ENCODE assay signal across 8 mouse cellular contexts in the genomic region with DNA sequence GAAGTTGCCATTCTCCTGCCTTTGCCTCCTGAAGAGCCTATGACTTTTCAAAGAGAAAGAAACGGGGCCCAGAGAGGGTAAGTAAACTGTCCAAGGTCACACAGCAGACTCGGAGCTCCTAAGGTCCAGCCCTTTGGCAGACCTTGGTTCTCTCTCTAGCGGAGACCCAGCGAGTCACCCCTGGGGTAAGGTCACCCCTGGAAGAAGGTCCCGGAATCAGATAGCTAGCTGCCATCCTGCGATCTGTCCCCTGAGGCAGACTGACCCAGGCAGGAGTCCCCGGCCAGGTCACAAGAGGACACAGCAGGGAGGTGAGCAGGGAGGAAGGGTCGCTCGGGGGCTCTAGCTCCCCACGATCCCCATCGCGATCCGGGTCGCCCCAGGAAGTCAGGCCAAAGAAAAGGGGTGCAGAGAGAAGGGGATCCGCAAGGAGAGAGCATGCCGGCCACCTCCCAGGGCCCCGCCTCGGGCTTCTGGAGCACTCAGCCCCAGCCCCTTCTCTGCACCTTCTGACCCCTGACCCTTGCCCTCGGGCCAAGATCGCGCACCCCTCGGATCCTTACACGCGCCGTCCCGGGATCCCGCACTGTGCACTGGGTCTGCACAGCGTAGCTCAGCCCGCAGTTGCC. TPM values are rescaled to one million over a fixed set of nuclear protein-coding genes. Genes with fewer than 3 reads are reported as not detected.
DNase-seq lines count a peak whose midpoint lies in the region; ATAC-seq and TF ChIP-seq lines count a peak whose summit lies in the region.

No protein-coding gene starts in this region.

- no peaks in the 10 kb centered on the region for H3K27me3 ChIP-seq in lung, postnatal 0 days (replicated peaks; ENCODE audit: insufficient read depth, low read length)
- peaks cover 6% of the 10 kb centered on the region; the same call in 1 of the 2 replicates for H3K27me3 ChIP-seq in forebrain, embryonic 10.5 days (ENCODE audit: poor library complexity, severe bottlenecking)
- no peaks in the 10 kb centered on the region for H3K27me3 ChIP-seq in limb, embryonic 13.5 days

- no peaks in the 10 kb centered on the region; the same call in 1 of the 2 replicates for H3K36me3 ChIP-seq in lung, postnatal 0 days (ENCODE audit: insufficient read depth, low read length)
- H3K36me3 ChIP-seq in forebrain, embryonic 10.5 days (replicated peaks): peaks cover 20% of the 10 kb centered on the region
- peaks cover 21% of the 10 kb centered on the region for H3K36me3 ChIP-seq in limb, embryonic 13.5 days

- H3K4me3 ChIP-seq in lung, postnatal 0 days (ENCODE audit: low read depth, low read length): peak overlapping the region; percentile 69
- H3K4me3 ChIP-seq in forebrain, embryonic 10.5 days: peak overlapping the region; percentile 81
- H3K4me3 ChIP-seq in limb, embryonic 13.5 days: peak overlapping the region; percentile 83
- peak overlapping the region; percentile 58 for H3K4me3 ChIP-seq in olfactory bulb, adult 2 months (ENCODE audit: insufficient read depth, low read depth, low read length)

- no peak for TF ChIP-seq EP300 in lung, postnatal 0 days (IDR thresholded peaks at IDR 0.05)

- no peak for TF ChIP-seq CTCF in lung, postnatal 0 days (IDR thresholded peaks at IDR 0.05)
- no peak for TF ChIP-seq CTCF in olfactory bulb, adult 2 months (IDR thresholded peaks at IDR 0.05; ENCODE audit: insufficient read depth, low read depth, low read length)

- DNase-seq in lung, postnatal 0 days (ENCODE audit: low spot score): no peak
- DNase-seq in lung, postnatal 25 days (ENCODE audit: low spot score): no peak
- peak; percentile 31 for DNase-seq in forebrain, embryonic 10.5 days (ENCODE audit: extremely low spot score, low spot score)
- DNase-seq in c-Kit-positive CD71-positive TER-119-positive erythroid progenitor cells, embryonic 14.5 days (ENCODE audit: low spot score): no peak
- no peak for DNase-seq in kidney, postnatal 4 days
- DNase-seq in layer of hippocampus, postnatal 14 days (ENCODE audit: low spot score in 2 of 2): no peak

- peaks cover 11% of the 10 kb centered on the region; the same call in 1 of the 2 replicates for H3K4me1 ChIP-seq in lung, postnatal 0 days (ENCODE audit: insufficient read depth, low read depth, low read length)
- H3K4me1 ChIP-seq in forebrain, embryonic 10.5 days: peaks cover 44% of the 10 kb centered on the region
- H3K4me1 ChIP-seq in limb, embryonic 13.5 days: peaks cover 29% of the 10 kb centered on the region
- H3K4me1 ChIP-seq in olfactory bulb, adult 2 months (ENCODE audit: control insufficient read depth, insufficient read depth, low read length): peaks cover 17% of the 10 kb centered on the region

- WGBS in lung, postnatal 0 days: 2% methylated on average over 29 of the region's 29 CpGs
- WGBS in forebrain, embryonic 10.5 days: 2% methylated on average over 28 of the region's 29 CpGs
- WGBS in limb, embryonic 13.5 days: 2% methylated on average over 29 of the region's 29 CpGs
- under 1% methylated on average over 29 of the region's 29 CpGs for WGBS in olfactory bulb, adult 2 months

- H3K9ac ChIP-seq in lung, postnatal 0 days (replicated peaks; ENCODE audit: low read depth): peak overlapping the region; percentile 54
- H3K9ac ChIP-seq in limb, embryonic 13.5 days: peak overlapping the region; percentile 89

- TF ChIP-seq POLR2A in olfactory bulb, adult 2 months (IDR thresholded peaks at IDR 0.05; ENCODE audit: insufficient read depth, low read depth, low read length): no peak

- no peaks in the 10 kb centered on the region for H3K9me3 ChIP-seq in lung, postnatal 0 days (ENCODE audit: low read length)
- 0 out of 2 replicates have a peak, but pooled peaks cover 3% of the 10 kb centered on the region for H3K9me3 ChIP-seq in forebrain, embryonic 10.5 days
- H3K9me3 ChIP-seq in limb, embryonic 13.5 days: no peaks in the 10 kb centered on the region

- H3K4me2 ChIP-seq in lung, postnatal 0 days (replicated peaks; ENCODE audit: low read depth, low read length): peak overlapping the region; percentile 97
- peak overlapping the region; percentile 97 for H3K4me2 ChIP-seq in limb, embryonic 13.5 days (replicated peaks)

- ATAC-seq in lung, postnatal 0 days: no peak
- ATAC-seq in limb, embryonic 13.5 days (ENCODE audit: low FRiP score, low read depth): no peak

- peak overlapping the region; percentile 77 for H3K27ac ChIP-seq in lung, postnatal 0 days (ENCODE audit: low read length)
- peak overlapping the region; percentile 89 for H3K27ac ChIP-seq in forebrain, embryonic 10.5 days
- H3K27ac ChIP-seq in limb, embryonic 13.5 days: peak overlapping the region; percentile 61; the same call in 1 of the 2 replicates
- peak overlapping the region; percentile 32; the same call in 1 of the 2 replicates for H3K27ac ChIP-seq in olfactory bulb, adult 2 months (ENCODE audit: insufficient read depth, low read depth, low read length)

RNA-seq across cellular contexts. Expression of a gene that starts 0.4 kb away (rescaled TPM):
- 17.5 and 19.7 TPM in 2 replicates for polyA plus RNA-seq in lung, postnatal 0 days (2015; fragmentation: Nextera tagmentation; extraction: Ambion mirVana)
- 10.7 and 11.7 TPM in 2 replicates for polyA plus RNA-seq in forebrain, embryonic 10.5 days (2016; fragmentation: Nextera tagmentation; extraction: Ambion mirVana)
- polyA plus RNA-seq in limb, embryonic 13.5 days (2015; fragmentation: Nextera tagmentation; extraction: Ambion mirVana): 23.7 and 24.0 TPM in 2 replicates
- polyA plus RNA-seq in olfactory bulb, adult 2 months (2012; ENCODE audit: insufficient read depth, insufficient read length, low replicate concordance, missing spikeins): not detected in 2 replicates
- total RNA-seq in layer of hippocampus, postnatal 14 days (2021): 10 to 100 TPM; 44.1 to 45.2 TPM

RNA-seq across cellular contexts. Expression of a gene that starts 0.8 kb away (rescaled TPM):
- 1.7 and 2.0 TPM in 2 replicates for polyA plus RNA-seq in lung, postnatal 0 days (2015; fragmentation: Nextera tagmentation; extraction: Ambion mirVana)
- 0.37 and 0.84 TPM in 2 replicates for polyA plus RNA-seq in forebrain, embryonic 10.5 days (2016; fragmentation: Nextera tagmentation; extraction: Ambion mirVana)
- 0.68 and 0.69 TPM in 2 replicates for polyA plus RNA-seq in limb, embryonic 13.5 days (2015; fragmentation: Nextera tagmentation; extraction: Ambion mirVana)
- polyA plus RNA-seq in olfactory bulb, adult 2 months (2012; ENCODE audit: insufficient read depth, insufficient read length, low replicate concordance, missing spikeins): not detected in 2 replicates
- 1 to 10 TPM in 1 of 2 experiments, under 1 TPM in 1; 0.52 to 2.4 TPM for total RNA-seq in layer of hippocampus, postnatal 14 days (2021)

RNA-seq across cellular contexts. Expression of a gene that starts 24.3 kb away (rescaled TPM):
- 9.9 and 10.0 TPM in 2 replicates for polyA plus RNA-seq in lung, postnatal 0 days (2015; fragmentation: Nextera tagmentation; extraction: Ambion mirVana)
- 16.5 and 17.8 TPM in 2 replicates for polyA plus RNA-seq in forebrain, embryonic 10.5 days (2016; fragmentation: Nextera tagmentation; extraction: Ambion mirVana)
- 15.6 and 17.9 TPM in 2 replicates for polyA plus RNA-seq in limb, embryonic 13.5 days (2015; fragmentation: Nextera tagmentation; extraction: Ambion mirVana)
- polyA plus RNA-seq in olfactory bulb, adult 2 months (2012; ENCODE audit: insufficient read depth, insufficient read length, low replicate concordance, missing spikeins): not detected in 2 replicates
- 10 to 100 TPM; 24.8 to 26.8 TPM for total RNA-seq in layer of hippocampus, postnatal 14 days (2021)

RNA-seq across cellular contexts. Expression of a gene that starts 24.5 kb away (rescaled TPM):
- 24.9 and 25.4 TPM in 2 replicates for polyA plus RNA-seq in lung, postnatal 0 days (2015; fragmentation: Nextera tagmentation; extraction: Ambion mirVana)
- polyA plus RNA-seq in forebrain, embryonic 10.5 days (2016; fragmentation: Nextera tagmentation; extraction: Ambion mirVana): 63.3 and 64.1 TPM in 2 replicates
- polyA plus RNA-seq in limb, embryonic 13.5 days (2015; fragmentation: Nextera tagmentation; extraction: Ambion mirVana): 46.5 and 47.2 TPM in 2 replicates
- polyA plus RNA-seq in olfactory bulb, adult 2 months (2012; ENCODE audit: insufficient read depth, insufficient read length, low replicate concordance, missing spikeins): not detected in 2 replicates
- 10 to 100 TPM; 41.7 to 44.4 TPM for total RNA-seq in layer of hippocampus, postnatal 14 days (2021)

RNA-seq across cellular contexts. Expression of a gene that starts 46.0 kb away (rescaled TPM):
- polyA plus RNA-seq in lung, postnatal 0 days (2015; fragmentation: Nextera tagmentation; extraction: Ambion mirVana): 1.3 and 2.0 TPM in 2 replicates
- not detected in 2 replicates for polyA plus RNA-seq in forebrain, embryonic 10.5 days (2016; fragmentation: Nextera tagmentation; extraction: Ambion mirVana)
- polyA plus RNA-seq in limb, embryonic 13.5 days (2015; fragmentation: Nextera tagmentation; extraction: Ambion mirVana): not detected in 2 replicates
- polyA plus RNA-seq in olfactory bulb, adult 2 months (2012; ENCODE audit: insufficient read depth, insufficient read length, low replicate concordance, missing spikeins): not detected in 2 replicates
- total RNA-seq in layer of hippocampus, postnatal 14 days (2021): 1 to 10 TPM in 1 of 2 experiments, not detected in 1; 1.8 TPM

Comparison
In these comparisons a context has a peak if more than half of its experiments do, and no peak if none do; other contexts are left out.
1. H3K27ac ChIP-seq: peak in every context shown above with its lines; median percentile 89 in forebrain, embryonic 10.5 days; 77 in lung, postnatal 0 days; 61 in limb, embryonic 13.5 days; 32 in olfactory bulb, adult 2 months.
2. RNA of a gene that starts 24.3 kb away (polyA plus RNA-seq): 15.6 to 17.9 TPM in limb, embryonic 13.5 days, 16.5 to 17.8 TPM in forebrain, embryonic 10.5 days and 9.9 to 10.0 TPM in lung, postnatal 0 days; not detected in olfactory bulb, adult 2 months; every median in the first group is over 10 times any median in the second.
3. Peak in every context shown above with its lines, with median percentiles within 50 percentile points of each other: H3K4me3 ChIP-seq.